10 mouse cellular contexts compared by ENCODE assay signal in the genomic region with DNA sequence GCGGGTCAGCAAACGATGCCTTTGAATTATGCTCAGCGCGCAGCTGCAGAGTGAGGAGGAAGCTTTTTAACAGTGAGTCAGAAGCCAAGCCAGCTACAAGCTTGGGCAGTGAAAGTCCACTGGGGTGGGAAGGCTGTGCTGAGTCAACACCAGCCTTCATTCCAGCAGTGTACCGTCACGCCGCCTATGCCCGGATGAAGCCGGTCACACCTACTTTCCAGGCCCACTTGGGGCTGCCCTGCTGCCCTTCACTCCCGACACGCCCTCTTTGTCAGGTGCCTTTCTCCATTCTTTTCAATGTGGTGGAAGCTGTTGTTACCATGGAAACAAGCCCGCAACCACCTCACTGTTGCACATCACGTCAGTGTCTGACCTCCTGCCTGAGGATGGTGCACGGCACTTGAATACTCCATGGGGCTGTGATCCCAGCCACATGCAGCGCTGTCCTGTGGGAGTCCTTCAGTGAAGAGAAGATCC. TPM values are rescaled to one million over a fixed set of nuclear protein-coding genes. Genes with fewer than 3 reads are reported as not detected.
DNase-seq lines count a peak whose midpoint lies in the region; ATAC-seq and TF ChIP-seq lines count a peak whose summit lies in the region.
"Had no signal": no experiment of that assay in that cellular context is flagged by ENCODE, and none has a peak within 500 bp of the region (broad histone marks: within the 10 kb centered on the region; RNA-seq: fewer than 3 reads in every experiment).

No protein-coding gene starts in this region.

- H3K36me3 ChIP-seq in heart, adult 2 months (ENCODE audit: control insufficient read depth, insufficient read depth, low read length) = no peaks in the 10 kb centered on the region; the same call in 1 of the 2 replicates
- no peaks in the 10 kb centered on the region for H3K36me3 ChIP-seq in kidney, adult 2 months (ENCODE audit: control insufficient read depth, insufficient read depth, low read length)
- no peaks in the 10 kb centered on the region for H3K36me3 ChIP-seq in lung, postnatal 0 days (ENCODE audit: insufficient read depth, low read length)
- H3K36me3 ChIP-seq: G1E had no signal

- no peak overlapping the region for H3K4me3 ChIP-seq in heart, adult 2 months
- H3K4me3 ChIP-seq in gastrocnemius, adult 2 months = peak overlapping the region; percentile 30; the same call in 1 of the 2 replicates
- H3K4me3 ChIP-seq in kidney, adult 2 months (ENCODE audit: insufficient read depth, low read depth, low read length) = no peak overlapping the region
- no peak overlapping the region for H3K4me3 ChIP-seq in lung, postnatal 0 days (ENCODE audit: low read depth, low read length)

- H3K9me3 ChIP-seq in lung, postnatal 0 days (ENCODE audit: low read length) = no peaks in the 10 kb centered on the region
- H3K9me3 ChIP-seq: G1E had no signal

- H3K27ac ChIP-seq in heart, adult 2 months = 0 out of 2 replicates have a peak overlapping the region, but pooled peaks have one; percentile 9
- peak overlapping the region; percentile 56 for H3K27ac ChIP-seq in gastrocnemius, adult 2 months
- H3K27ac ChIP-seq in kidney, adult 2 months (ENCODE audit: insufficient read depth, low read depth, low read length) = peak overlapping the region; percentile 83
- H3K27ac ChIP-seq in lung, postnatal 0 days (ENCODE audit: low read length) = peak overlapping the region; percentile 73

- peaks cover 33% of the 10 kb centered on the region for H3K4me1 ChIP-seq in heart, adult 2 months (ENCODE audit: control insufficient read depth, insufficient read depth, low read length)
- peaks cover 42% of the 10 kb centered on the region for H3K4me1 ChIP-seq in kidney, adult 2 months (ENCODE audit: control insufficient read depth, insufficient read depth, low read length)
- peaks cover 21% of the 10 kb centered on the region; the same call in 1 of the 2 replicates for H3K4me1 ChIP-seq in lung, postnatal 0 days (ENCODE audit: insufficient read depth, low read depth, low read length)

- ATAC-seq in lung, postnatal 0 days = peak; percentile 98

- DNase-seq in heart, adult 2 months = peak in 1 of 2 experiments; percentile 46
- DNase-seq in heart, adult 8-10 months (ENCODE audit: low spot score) = no peak
- peak; percentile 65 for DNase-seq in gastrocnemius, adult 2 months
- DNase-seq in kidney, adult 2 months = peak; percentile 93
- DNase-seq in lung, postnatal 0 days (ENCODE audit: low spot score) = peak; percentile 96
- peak; percentile 51 for DNase-seq in urinary bladder, adult 2 months (ENCODE audit: low spot score)
- no peak for DNase-seq in spleen, adult 12 weeks (ENCODE audit: low spot score)
- DNase-seq in left cerebral cortex, postnatal 25 days (ENCODE audit: low spot score in 2 of 2) = no peak

- intact Hi-C loops in heart, adult 2 months (cut with DNase I) = no loop called here
- intact Hi-C loops in gastrocnemius, adult 2 months (cut with DNase I) = no loop called here
- intact Hi-C loops in left cerebral cortex, postnatal 25 days (cut with DNase I) = no loop called here

- WGBS in heart, adult 2 months = 44% methylated on average over 15 of the region's 15 CpGs
- 20% methylated on average over 15 of the region's 15 CpGs for WGBS in kidney, adult 2 months
- WGBS in lung, postnatal 0 days = 50% methylated on average over 15 of the region's 15 CpGs

- H3K4me2 ChIP-seq in lung, postnatal 0 days (replicated peaks; ENCODE audit: low read depth, low read length) = no peak overlapping the region

- no peak for TF ChIP-seq CTCF in heart, adult 2 months (IDR thresholded peaks at IDR 0.05)
- no peak for TF ChIP-seq CTCF in gastrocnemius, adult 2 months (IDR thresholded peaks at IDR 0.05)
- TF ChIP-seq CTCF in kidney, adult 2 months (conservative IDR thresholded peaks at IDR 0.05; ENCODE audit: insufficient read depth, insufficient read length, low read depth, low read length) = no peak
- TF ChIP-seq CTCF in lung, postnatal 0 days (IDR thresholded peaks at IDR 0.05) = no peak

- no peak for TF ChIP-seq EP300 in heart, adult 2 months (IDR thresholded peaks at IDR 0.05; ENCODE audit: insufficient read depth, low read depth, low read length)
- 0 out of 2 replicates have a peak, but pooled peaks have one; percentile 34 for TF ChIP-seq EP300 in lung, postnatal 0 days (IDR thresholded peaks at IDR 0.05)

- H3K27me3 ChIP-seq in heart, adult 2 months (ENCODE audit: control insufficient read depth, insufficient read depth, low read length) = no peaks in the 10 kb centered on the region
- H3K27me3 ChIP-seq in kidney, adult 2 months (replicated peaks; ENCODE audit: control insufficient read depth, insufficient read depth, low read length) = no peaks in the 10 kb centered on the region
- H3K27me3 ChIP-seq in lung, postnatal 0 days (replicated peaks; ENCODE audit: insufficient read depth, low read length) = no peaks in the 10 kb centered on the region

- no peak overlapping the region for H3K9ac ChIP-seq in heart, adult 2 months (ENCODE audit: low read depth, low read length)
- H3K9ac ChIP-seq in lung, postnatal 0 days (replicated peaks; ENCODE audit: low read depth) = no peak overlapping the region

- peaks cover 18% of the 10 kb centered on the region for H3K79me2 ChIP-seq in heart, adult 2 months (replicated peaks; ENCODE audit: control insufficient read depth, insufficient read depth, low read length)

- no peak for TF ChIP-seq POLR2A in heart, adult 2 months (IDR thresholded peaks at IDR 0.05; ENCODE audit: insufficient read depth, low read depth, low read length)
- no peak for TF ChIP-seq POLR2A in kidney, adult 2 months (IDR thresholded peaks at IDR 0.05; ENCODE audit: low read depth, low read length)

RNA-seq across cellular contexts. Expression of gene Cdc42bpb, which starts 24.0 kb away (rescaled TPM):
- 10 to 100 TPM; 55.3 to 58.5 TPM for total RNA-seq in heart, adult 2 months (2021)
- polyA plus RNA-seq in heart, adult 2 months (2012; rRNA removed) = 105 and 106 TPM in 2 replicates
- 10 to 100 TPM; 45.5 to 59.7 (median 53.9) TPM for total RNA-seq in heart, adult 8-10 months (2022)
- 10 to 100 TPM; 16.3 to 24.3 TPM for total RNA-seq in gastrocnemius, adult 2 months (2021)
- 164 and 208 TPM in 2 replicates for polyA plus RNA-seq in kidney, adult 2 months (2012; rRNA removed)
- 29.0 and 32.5 TPM in 2 replicates for polyA plus RNA-seq in lung, postnatal 0 days (2015; fragmentation: Nextera tagmentation; extraction: Ambion mirVana)
- 143 and 148 TPM in 2 replicates for polyA plus RNA-seq in urinary bladder, adult 2 months (2012; rRNA removed)
- total RNA-seq in left cerebral cortex, postnatal 25 days (2021) = 100 to 1,000 TPM; 133 TPM
- total RNA-seq: G1E had no signal
- polyA plus RNA-seq: G1E had no signal

RNA-seq across cellular contexts. Expression of gene Lbhd2, which starts 53.1 kb away (rescaled TPM):
- total RNA-seq in heart, adult 2 months (2021) = not detected
- not detected in 2 replicates for polyA plus RNA-seq in heart, adult 2 months (2012; rRNA removed)
- total RNA-seq in heart, adult 8-10 months (2022) = not detected
- total RNA-seq in gastrocnemius, adult 2 months (2021) = not detected
- polyA plus RNA-seq in kidney, adult 2 months (2012; rRNA removed) = 0.13 and 0.15 TPM in 2 replicates
- polyA plus RNA-seq in lung, postnatal 0 days (2015; fragmentation: Nextera tagmentation; extraction: Ambion mirVana) = 0.37 and 1.1 TPM in 2 replicates
- polyA plus RNA-seq in urinary bladder, adult 2 months (2012; rRNA removed) = 0.10 TPM in 1 of 2 replicates, not detected in the other
- 1 to 10 TPM; 1.5 to 2.5 TPM for total RNA-seq in left cerebral cortex, postnatal 25 days (2021)
- total RNA-seq: G1E; hematopoietic stem cell, adult 5-6 weeks had no signal
- polyA plus RNA-seq: G1E had no signal

Comparison
In these comparisons a context has a peak if more than half of its experiments do, and no peak if none do; other contexts are left out.
1. DNase-seq: peak in gastrocnemius, adult 2 months (single experiment), kidney, adult 2 months (single experiment), lung, postnatal 0 days (single experiment) and urinary bladder, adult 2 months (single experiment); none in heart, adult 8-10 months (single experiment), spleen, adult 12 weeks (single experiment) and left cerebral cortex, postnatal 25 days (0 of 2).
2. H3K27ac ChIP-seq: peak in every context shown above with its lines; median percentile 83 in kidney, adult 2 months; 73 in lung, postnatal 0 days; 56 in gastrocnemius, adult 2 months; 9 in heart, adult 2 months.